7 mouse cellular contexts compared by ENCODE assay signal in genomic region chr4:94752512-94752911, GRCm38 (mm10). TPM values are rescaled to one million over a fixed set of nuclear protein-coding genes. Genes with fewer than 3 reads are reported as not detected.
DNase-seq lines count a peak whose midpoint lies in the region; ATAC-seq and TF ChIP-seq lines count a peak whose summit lies in the region.

No protein-coding gene starts in this region.

- TF ChIP-seq CTCF in thymus, adult 2 months (IDR thresholded peaks at IDR 0.05; ENCODE audit: borderline replicate concordance, control insufficient read depth, extremely low read depth, insufficient read depth, low read length, poor library complexity), result no peak

- H3K36me3 ChIP-seq in embryonic facial prominence, embryonic 14.5 days (ENCODE audit: control insufficient read depth, insufficient read depth, low read length), result no peaks in the 10 kb centered on the region
- H3K36me3 ChIP-seq in heart, embryonic 15.5 days, result no peaks in the 10 kb centered on the region
- H3K36me3 ChIP-seq in limb, embryonic 15.5 days, result no peaks in the 10 kb centered on the region
- H3K36me3 ChIP-seq in thymus, adult 2 months (ENCODE audit: control insufficient read depth, insufficient read depth, low read length), result no peaks in the 10 kb centered on the region

- ATAC-seq in embryonic facial prominence, embryonic 14.5 days (ENCODE audit: low read depth), result peak; percentile 95
- peak; percentile 94 for ATAC-seq in heart, embryonic 15.5 days (replicated peaks; ENCODE audit: insufficient number of reproducible peaks, insufficient read depth, low FRiP score, low read depth)
- ATAC-seq in limb, embryonic 15.5 days (ENCODE audit: insufficient number of reproducible peaks, low FRiP score, low TSS enrichment, low read depth), result peak; percentile 80

- no peak overlapping the region for H3K4me2 ChIP-seq in embryonic facial prominence, embryonic 14.5 days (ENCODE audit: low read depth, low read length)
- H3K4me2 ChIP-seq in heart, embryonic 15.5 days, result peak overlapping the region; percentile 43
- H3K4me2 ChIP-seq in limb, embryonic 15.5 days, result no peak overlapping the region

- no peak overlapping the region for H3K9ac ChIP-seq in embryonic facial prominence, embryonic 14.5 days (ENCODE audit: low read depth, low read length)
- no peak overlapping the region for H3K9ac ChIP-seq in heart, embryonic 15.5 days
- H3K9ac ChIP-seq in limb, embryonic 15.5 days, result no peak overlapping the region

- no peak overlapping the region for H3K27ac ChIP-seq in embryonic facial prominence, embryonic 14.5 days (replicated peaks; ENCODE audit: low read depth, low read length)
- H3K27ac ChIP-seq in heart, embryonic 15.5 days, result peak overlapping the region; percentile 77
- no peak overlapping the region for H3K27ac ChIP-seq in limb, embryonic 15.5 days
- H3K27ac ChIP-seq in thymus, adult 2 months (ENCODE audit: control insufficient read depth, insufficient read depth, low read length), result no peak overlapping the region

- H3K9me3 ChIP-seq in embryonic facial prominence, embryonic 14.5 days (ENCODE audit: control insufficient read depth, low read length), result no peaks in the 10 kb centered on the region
- H3K9me3 ChIP-seq in heart, embryonic 15.5 days (replicated peaks), result no peaks in the 10 kb centered on the region
- no peaks in the 10 kb centered on the region for H3K9me3 ChIP-seq in limb, embryonic 15.5 days

- peak; percentile 25 for DNase-seq in adrenal gland, postnatal 10 days
- peak; percentile 84 for DNase-seq in embryonic facial prominence, embryonic 14.5 days (ENCODE audit: low spot score)
- DNase-seq in retina, embryonic 14.5 days (ENCODE audit: low spot score), result peak; percentile 9
- no peak for DNase-seq in thymus, adult 2 months
- no peak for DNase-seq in cerebellum, adult 11 months

- no peaks in the 10 kb centered on the region for H3K4me1 ChIP-seq in embryonic facial prominence, embryonic 14.5 days (ENCODE audit: control insufficient read depth, insufficient read depth, low read length)
- H3K4me1 ChIP-seq in heart, embryonic 15.5 days (replicated peaks), result peaks cover 22% of the 10 kb centered on the region
- no peaks in the 10 kb centered on the region for H3K4me1 ChIP-seq in limb, embryonic 15.5 days
- H3K4me1 ChIP-seq in thymus, adult 2 months (replicated peaks; ENCODE audit: control insufficient read depth, insufficient read depth, low read length), result no peaks in the 10 kb centered on the region

- no peak for TF ChIP-seq POLR2A in thymus, adult 2 months (IDR thresholded peaks at IDR 0.05; ENCODE audit: control insufficient read depth, extremely low read depth, insufficient read depth, low read length, poor library complexity)

- no peaks in the 10 kb centered on the region for H3K27me3 ChIP-seq in embryonic facial prominence, embryonic 14.5 days (replicated peaks; ENCODE audit: control insufficient read depth, insufficient read depth, low read length)
- no peaks in the 10 kb centered on the region for H3K27me3 ChIP-seq in heart, embryonic 15.5 days
- H3K27me3 ChIP-seq in limb, embryonic 15.5 days, result no peaks in the 10 kb centered on the region
- no peaks in the 10 kb centered on the region for H3K27me3 ChIP-seq in thymus, adult 2 months (ENCODE audit: control insufficient read depth, insufficient read depth, low read length)

- 29% methylated on average over 9 of the region's 9 CpGs for WGBS in embryonic facial prominence, embryonic 14.5 days
- 17% methylated on average over 9 of the region's 9 CpGs for WGBS in heart, embryonic 15.5 days
- 37% methylated on average over 9 of the region's 9 CpGs for WGBS in limb, embryonic 15.5 days
- 84% methylated on average over 9 of the region's 9 CpGs for WGBS in thymus, adult 2 months

- no peak overlapping the region for H3K4me3 ChIP-seq in embryonic facial prominence, embryonic 14.5 days (ENCODE audit: low read depth, low read length)
- H3K4me3 ChIP-seq in heart, embryonic 15.5 days, result peak overlapping the region; percentile 19; the same call in 1 of the 2 replicates
- H3K4me3 ChIP-seq in limb, embryonic 15.5 days, result no peak overlapping the region
- H3K4me3 ChIP-seq in thymus, adult 2 months (ENCODE audit: control insufficient read depth, insufficient read depth, low read length), result no peak overlapping the region

RNA-seq across cellular contexts. Expression of gene Tek, which starts 13.4 kb away (rescaled TPM):
- total RNA-seq in adrenal gland, postnatal 10 days (2021), result 10 to 100 TPM; 38.7 to 44.0 TPM
- 21.7 and 22.6 TPM in 2 replicates for polyA plus RNA-seq in embryonic facial prominence, embryonic 14.5 days (2014; fragmentation: Nextera tagmentation; extraction: Ambion mirVana)
- polyA plus RNA-seq in heart, embryonic 15.5 days (2015; fragmentation: Nextera tagmentation; extraction: Ambion mirVana), result 37.1 and 45.3 TPM in 2 replicates
- 14.6 and 15.9 TPM in 2 replicates for polyA plus RNA-seq in limb, embryonic 15.5 days (2015; fragmentation: Nextera tagmentation; extraction: Ambion mirVana)
- 1.0 and 1.8 TPM in 2 replicates for polyA plus RNA-seq in thymus, adult 2 months (2012; rRNA removed)

Comparison
In these comparisons a context has a peak if more than half of its experiments do, and no peak if none do; other contexts are left out.
1. DNase-seq: peak in adrenal gland, postnatal 10 days (single experiment), embryonic facial prominence, embryonic 14.5 days (single experiment) and retina, embryonic 14.5 days (single experiment); none in thymus, adult 2 months (single experiment) and cerebellum, adult 11 months (single experiment).
2. Peak in every context shown above with its lines, with median percentiles within 50 percentile points of each other: ATAC-seq.